Mouse (Mus musculus) hindbrain, postnatal 0 days (tissue): ENCODE data around the gene Wdr89. TPM values are rescaled to one million over a fixed set of nuclear protein-coding genes. Genes with fewer than 3 reads are reported as not detected.
A peak's percentile ranks its signal among the peaks of the same experiment; 100 is the strongest.
"Not testable (repeated sequence)": the region's sequence is repeated elsewhere in the genome, so short reads cannot be mapped to it uniquely, and the experiment has no call there.

Source experiments
- ATAC-seq: fragments of 200-750 bp; cut with Nextera tagmentation; 2 replicates; pipeline ENCODE4 v1.8.0; 2017; ENCODE audit warnings: mild to moderate bottlenecking, moderate TSS enrichment, moderate library complexity
- DNase-seq: peaks from one replicate; pipeline ENCODE4 v3.0.0-alpha.2; 2015; ENCODE audit warnings: low spot score
- H3K27ac ChIP-seq: fragments of 300-500 bp; sonication (generic); 2 replicates; pipeline ENCODE4 v1.5.1; 2014; ENCODE audit warnings: mild to moderate bottlenecking
- H3K27me3 ChIP-seq: fragments of 300-500 bp; sonication (generic); 2 replicates; pipeline ENCODE4 v1.6.1; 2014; ENCODE audit warnings: low read length, mixed read lengths; ENCODE audit not compliant: insufficient read depth
- H3K36me3 ChIP-seq: fragments of 300-500 bp; sonication (generic); 2 replicates; pipeline ENCODE4 v1.6.1; 2014; ENCODE audit warnings: low read length, mixed read lengths; ENCODE audit not compliant: insufficient read depth
- H3K4me1 ChIP-seq: fragments of 300-500 bp; sonication (generic); 2 replicates; pipeline ENCODE4 v1.6.1; 2014; ENCODE audit warnings: antibody characterized with exemption, low read length, mixed read lengths; ENCODE audit not compliant: insufficient read depth
- H3K4me2 ChIP-seq: fragments of 300-500 bp; sonication (generic); 2 replicates; pipeline ENCODE4 v1.6.1; 2014; ENCODE audit warnings: low read depth, mild to moderate bottlenecking, low read length, moderate library complexity, mixed read lengths
- H3K4me3 ChIP-seq: fragments of 300-500 bp; sonication (generic); 2 replicates; pipeline ENCODE4 v1.5.1; 2014; ENCODE audit warnings: low read length
- H3K9ac ChIP-seq: fragments of 300-500 bp; sonication (generic); replicated peaks from 2 replicates; pipeline ENCODE4 v1.6.1; 2014; ENCODE audit warnings: mild to moderate bottlenecking, low read length, moderate library complexity, mixed read lengths
- H3K9me3 ChIP-seq: fragments of 300-500 bp; sonication (generic); 2 replicates; pipeline ENCODE4 v1.6.1; 2016; ENCODE audit warnings: low read length, mixed read lengths
- CTCF ChIP-seq: IDR thresholded peaks from 2 replicates; pipeline ENCODE4 v1.5.1; 2016; ENCODE audit warnings: antibody characterized with exemption, control low read depth, low read depth
- WGBS: fragments of 180-500 bp; shearing (Covaris S2); extraction: QIAGEN DNeasy Blood & Tissue Kit; methylation state at CpG from one replicate; pipeline ENCODE4 v1.1.7; 2014; 5-methylcytosine and 5-hydroxymethylcytosine counted together
- polyA plus RNA-seq: library from polyadenylated mRNA; unstranded; fragments of >200 nt; fragmentation: Nextera tagmentation; extraction: Ambion mirVana; gene quantifications from 2 replicates; pipeline ENCODE4 v1.2.1, GENCODE M21; 2015
- total RNA-seq: library from RNA; depleted of rRNA; stranded (reverse); fragments of >200 nt; gene quantifications from 2 replicates; pipeline ENCODE4 v1.2.3, GENCODE M21; 2014

Gene Wdr89
- total and polyA plus RNA-seq, 2 experiments from 2014 or later = 2.5 to 3.7 TPM

DNA sequence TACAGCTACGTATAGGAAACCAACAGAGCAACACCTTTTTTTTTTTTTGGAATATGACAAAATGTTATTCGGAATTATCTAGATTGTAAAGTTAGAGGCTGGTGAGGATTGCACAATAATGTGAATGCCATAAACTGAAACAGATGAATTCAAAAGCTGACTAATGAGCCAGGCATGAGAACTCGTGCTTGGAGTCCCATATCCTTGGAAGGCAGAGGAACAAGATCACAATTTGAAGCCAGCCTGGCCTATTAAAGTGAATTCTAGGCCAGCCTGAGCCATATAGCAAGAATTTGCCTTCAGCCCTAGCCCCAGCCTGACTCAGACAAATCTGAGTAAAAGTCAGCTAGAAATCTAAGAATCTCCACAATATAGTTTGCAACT lies 33.4 kb upstream of the Wdr89 start:
- Histone ChIP-seq H3K4me2 (no peak overlapping the region), H3K4me3 (no peak overlapping the region), H3K9me3 (no peaks in the 10 kb centered on the region), H3K4me1 (no peaks in the 10 kb centered on the region), H3K36me3 (no peaks in the 10 kb centered on the region), H3K27me3 (no peaks in the 10 kb centered on the region), H3K27ac (no peak overlapping the region), H3K9ac (no peak overlapping the region)
- WGBS = 89% methylated on average over 3 of the region's 3 CpGs
- TF ChIP-seq CTCF = no peak
- DNase-seq (no peak), ATAC-seq (no peak)

DNA sequence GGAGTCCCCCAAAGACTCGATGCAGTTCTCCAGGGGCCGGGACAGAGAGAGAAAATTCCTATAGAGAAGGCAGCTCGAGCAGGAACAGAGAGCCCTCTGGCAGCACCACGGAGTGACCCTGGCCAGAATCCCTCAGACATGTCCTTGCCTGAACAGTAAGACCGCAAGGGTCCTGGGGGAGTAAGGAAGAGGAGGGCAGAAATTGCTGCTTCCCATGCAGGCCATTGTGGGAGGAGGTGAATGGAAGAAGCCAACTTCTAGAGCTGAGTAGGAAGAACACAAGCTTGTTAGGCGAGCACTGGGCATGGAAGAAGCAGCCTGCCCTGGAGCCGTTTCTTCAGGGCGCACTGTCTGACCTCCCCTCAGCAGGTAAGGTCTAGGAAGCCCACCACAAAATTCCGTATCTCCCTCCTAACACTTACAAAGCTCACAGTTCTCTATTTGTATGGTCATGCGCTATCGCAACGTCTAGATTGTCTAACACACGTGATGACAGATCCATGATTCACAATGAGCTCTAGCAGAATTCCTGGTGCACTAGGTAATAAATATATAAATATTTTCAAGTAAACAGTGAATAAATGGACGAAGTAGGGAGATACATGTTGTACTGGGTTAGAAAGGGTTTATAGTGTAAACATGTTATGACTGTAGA lies 32.9 kb upstream of the Wdr89 start:
- no peak overlapping the region for H3K27ac ChIP-seq
- H3K36me3 ChIP-seq = no peaks in the 10 kb centered on the region
- no peak for TF ChIP-seq CTCF
- no peaks in the 10 kb centered on the region for H3K9me3 ChIP-seq
- no peak overlapping the region for H3K9ac ChIP-seq
- H3K27me3 ChIP-seq = no peaks in the 10 kb centered on the region
- no peak overlapping the region for H3K4me3 ChIP-seq
- WGBS = 74% methylated on average over 14 of the region's 14 CpGs
- H3K4me2 ChIP-seq = peak overlapping the region; percentile 47
- DNase-seq (no peak), ATAC-seq (no peak)
- no peaks in the 10 kb centered on the region for H3K4me1 ChIP-seq

DNA sequence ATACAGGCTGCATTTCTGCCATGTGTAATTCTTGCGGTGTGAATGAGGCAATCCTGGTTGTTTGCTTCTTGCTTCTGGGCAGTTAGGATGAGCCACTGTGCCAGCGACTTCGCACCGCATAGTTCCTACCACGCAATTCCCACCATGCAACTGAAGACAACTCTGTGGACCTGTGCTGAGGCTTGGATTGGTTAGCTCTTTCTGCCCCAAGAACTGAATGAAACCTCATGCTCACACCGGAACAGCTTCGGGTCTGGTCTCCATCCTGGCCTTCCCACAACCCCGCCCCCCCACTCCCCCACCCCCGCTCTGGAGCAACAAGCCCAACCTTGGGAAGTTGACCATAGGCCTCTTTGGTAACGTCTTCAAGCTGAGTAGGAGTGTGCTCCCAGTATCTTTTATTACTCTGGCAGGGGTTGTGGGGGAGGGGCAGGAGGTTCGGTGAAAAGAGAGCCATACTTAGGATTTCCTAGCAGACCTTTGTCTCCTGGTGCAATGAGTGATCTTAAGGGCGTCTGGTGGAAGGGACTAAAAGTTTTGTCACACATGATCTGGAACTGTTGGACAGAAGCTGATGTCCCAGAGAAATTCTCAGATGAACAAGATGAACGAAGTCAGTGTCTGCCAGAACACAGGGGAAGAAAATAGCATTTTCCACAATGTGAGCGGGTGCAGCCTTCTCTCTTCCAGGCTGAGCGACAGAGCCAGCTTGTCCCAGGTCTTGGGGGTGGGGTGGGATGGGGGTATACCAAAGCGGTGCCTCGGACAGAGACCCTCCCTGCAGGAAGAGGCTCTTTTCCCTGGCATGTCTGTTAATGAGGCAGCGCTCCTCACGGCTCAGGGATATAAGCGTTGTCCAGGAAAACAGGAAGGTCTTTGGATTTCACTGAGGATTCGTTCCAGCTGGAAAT lies 32.1 kb upstream of the Wdr89 start:
- Histone ChIP-seq H3K4me1 (no peaks in the 10 kb centered on the region), H3K27me3 (no peaks in the 10 kb centered on the region), H3K9me3 (no peaks in the 10 kb centered on the region), H3K4me2 (peak overlapping the region; percentile 47), H3K4me3 (no peak overlapping the region), H3K27ac (no peak overlapping the region), H3K36me3 (no peaks in the 10 kb centered on the region), H3K9ac (no peak overlapping the region)
- no peak for TF ChIP-seq CTCF
- no peak for DNase-seq
- WGBS = 39% methylated on average over 21 of the region's 21 CpGs
- peak; percentile 51; the same call in 1 of the 2 replicates for ATAC-seq

DNA sequence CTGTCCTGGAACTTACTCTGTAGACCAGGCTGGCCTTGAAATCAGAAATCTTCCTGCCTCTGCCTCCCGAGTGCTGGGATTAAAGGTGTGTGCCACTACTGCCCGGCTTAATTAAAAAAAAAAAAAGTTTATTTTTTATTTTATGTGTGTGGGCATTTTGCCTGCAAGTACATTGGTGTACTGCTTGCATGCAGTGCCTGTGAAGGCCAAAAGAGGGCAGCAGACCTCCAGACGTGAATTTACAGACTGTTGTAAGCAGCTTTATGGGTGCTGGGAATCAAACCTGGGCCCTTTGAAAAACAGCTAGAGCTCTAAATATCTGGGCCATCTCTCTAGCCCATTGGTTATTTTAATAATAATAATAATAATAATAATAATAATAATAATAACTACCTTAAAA lies 29.4 kb upstream of the Wdr89 start:
- H3K9me3 ChIP-seq = no peaks in the 10 kb centered on the region
- no peaks in the 10 kb centered on the region for H3K27me3 ChIP-seq
- WGBS = 99% methylated on average over 3 of the region's 3 CpGs
- H3K4me2 ChIP-seq = no peak overlapping the region
- ATAC-seq = no peak
- DNase-seq = no peak
- no peak overlapping the region for H3K27ac ChIP-seq
- TF ChIP-seq CTCF = 0 out of 2 replicates have a peak, but pooled peaks have one; percentile 4
- no peak overlapping the region for H3K9ac ChIP-seq
- H3K36me3 ChIP-seq = no peaks in the 10 kb centered on the region
- H3K4me3 ChIP-seq = no peak overlapping the region
- no peaks in the 10 kb centered on the region for H3K4me1 ChIP-seq

DNA sequence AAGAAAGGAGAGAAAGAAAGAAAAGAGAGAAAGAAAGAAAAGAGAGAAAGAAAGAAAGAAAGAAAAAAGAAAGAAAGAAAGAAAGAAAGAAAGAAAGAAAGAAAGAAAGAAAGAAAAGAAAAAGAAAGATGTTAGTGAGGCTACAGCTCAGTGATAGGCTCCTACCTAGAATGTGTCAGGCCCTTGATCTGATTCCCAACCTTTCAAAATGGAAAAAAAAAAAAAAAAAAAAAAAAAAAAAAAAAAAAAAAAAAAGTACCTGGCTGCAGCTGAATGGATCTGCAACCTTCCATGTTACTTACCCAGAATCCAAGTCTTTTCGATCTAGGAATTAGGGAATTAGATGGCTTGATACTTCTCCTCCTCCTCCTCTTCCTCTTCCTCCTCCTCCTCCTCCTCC lies 26.5 kb upstream of the Wdr89 start:
- H3K4me3 ChIP-seq, H3K27me3 ChIP-seq, ATAC-seq, H3K36me3 ChIP-seq, H3K4me1 ChIP-seq, H3K9me3 ChIP-seq, H3K4me2 ChIP-seq, H3K27ac ChIP-seq, DNase-seq, H3K9ac ChIP-seq: not testable (repeated sequence)
- 85% methylated on average over 1 of the region's 1 CpGs for WGBS

DNA sequence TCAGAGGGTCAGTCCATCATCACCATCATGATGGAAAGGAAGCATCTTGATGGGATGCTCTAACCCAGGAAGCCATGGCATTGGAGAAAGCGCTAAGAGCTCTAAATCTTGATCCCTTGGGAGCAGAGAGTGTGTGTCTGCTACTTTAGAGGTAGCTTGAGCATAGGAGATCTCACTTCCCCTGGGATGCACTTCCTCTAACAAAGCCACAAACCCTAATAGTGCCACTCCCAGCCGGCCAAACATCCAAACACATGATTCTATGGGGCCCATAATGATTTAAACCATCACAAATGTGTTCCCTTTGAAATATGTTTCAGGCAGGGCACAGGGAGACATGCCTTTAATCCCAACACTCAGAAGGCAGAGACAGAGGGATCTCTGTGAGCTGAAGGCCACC lies 19.7 kb upstream of the Wdr89 start:
- 82% methylated on average over 2 of the region's 2 CpGs for WGBS
- no peaks in the 10 kb centered on the region for H3K27me3 ChIP-seq

DNA sequence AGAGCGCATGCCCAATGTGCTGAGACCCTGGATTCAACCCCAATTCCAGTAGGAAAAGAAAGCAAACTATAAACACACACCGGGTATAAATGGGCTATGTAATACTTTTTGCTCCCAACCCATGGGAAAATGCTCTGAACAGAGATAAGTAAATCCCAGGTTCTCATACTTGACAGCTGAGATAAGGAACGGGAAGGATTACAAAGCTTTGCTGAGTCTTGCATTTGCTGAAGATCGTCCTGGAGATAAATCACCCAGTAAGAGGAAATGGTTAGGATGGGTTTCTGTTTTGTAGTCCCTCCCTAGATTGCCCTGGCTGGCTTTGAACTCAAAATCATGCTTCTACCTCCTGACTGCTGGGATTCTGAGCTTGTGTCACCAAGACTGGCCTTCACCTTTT lies 18.0 kb upstream of the Wdr89 start:
- Histone ChIP-seq H3K27me3 (no peaks in the 10 kb centered on the region), H3K9me3 (no peaks in the 10 kb centered on the region), H3K4me2 (no peak overlapping the region), H3K36me3 (no peaks in the 10 kb centered on the region), H3K4me3 (no peak overlapping the region), H3K4me1 (no peaks in the 10 kb centered on the region), H3K27ac (no peak overlapping the region), H3K9ac (no peak overlapping the region)
- no peak for DNase-seq
- WGBS = 72% methylated on average over 4 of the region's 4 CpGs
- no peak for ATAC-seq
- TF ChIP-seq CTCF = no peak

More for the DNA sequence above, 19.7 kb upstream of the Wdr89 start:
- no peak overlapping the region for H3K4me3 ChIP-seq
- H3K9ac ChIP-seq = no peak overlapping the region
- no peak overlapping the region for H3K4me2 ChIP-seq
- no peaks in the 10 kb centered on the region for H3K9me3 ChIP-seq
- H3K27ac ChIP-seq = no peak overlapping the region
- TF ChIP-seq CTCF = no peak
- H3K4me1 ChIP-seq = no peaks in the 10 kb centered on the region
- no peak for ATAC-seq
- no peaks in the 10 kb centered on the region for H3K36me3 ChIP-seq
- no peak for DNase-seq

DNA sequence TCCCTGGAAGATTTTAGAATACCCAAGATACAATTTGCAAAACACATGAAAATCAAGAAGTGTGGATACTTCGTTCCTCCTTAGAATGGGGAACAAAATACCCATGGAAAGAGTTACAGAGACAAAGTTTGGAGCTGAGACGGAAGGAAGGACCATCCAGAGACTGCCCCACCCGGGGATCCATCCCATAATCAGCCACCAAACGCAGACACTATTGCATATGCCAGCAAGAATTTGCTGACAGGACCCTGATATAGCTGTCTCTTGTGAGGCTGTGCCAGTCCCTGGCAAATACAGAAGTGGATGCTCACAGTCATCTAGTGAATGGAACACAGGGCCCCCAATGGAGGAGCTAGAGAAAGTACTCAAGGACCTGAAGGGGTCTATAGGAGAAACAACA lies 14.7 kb upstream of the Wdr89 start:
- not testable (repeated sequence) for H3K4me2 ChIP-seq, H3K9me3 ChIP-seq, H3K27ac ChIP-seq, H3K4me3 ChIP-seq, H3K27me3 ChIP-seq, H3K4me1 ChIP-seq, H3K36me3 ChIP-seq, ATAC-seq, H3K9ac ChIP-seq, DNase-seq
- WGBS = 87% methylated on average over 4 of the region's 4 CpGs
